Mouse (Mus musculus) neural tube, embryonic 12.5 days (tissue): Measurements from ENCODE around the gene Plcb1. TPM values are rescaled to one million over a fixed set of nuclear protein-coding genes. Genes with fewer than 3 reads are reported as not detected.

Experiments used
- ATAC-seq: fragments of 200-750 bp; cut with Nextera tagmentation; 2 replicates; pipeline ENCODE4 v1.8.0; 2017; ENCODE audit warnings: low read depth, mild to moderate bottlenecking, moderate TSS enrichment, moderate library complexity; ENCODE audit not compliant: low FRiP score
- H3K27ac ChIP-seq: fragments of 300-500 bp; sonication (generic); 2 replicates; pipeline ENCODE4 v1.5.1; 2016
- H3K27me3 ChIP-seq: fragments of 300-500 bp; sonication (generic); replicated peaks from 2 replicates; pipeline ENCODE4 v1.6.1; 2016; ENCODE audit warnings: mild to moderate bottlenecking
- H3K36me3 ChIP-seq: fragments of 300-500 bp; sonication (generic); 2 replicates; pipeline ENCODE4 v1.6.1; 2016; ENCODE audit warnings: mild to moderate bottlenecking
- H3K4me1 ChIP-seq: fragments of 300-500 bp; sonication (generic); 2 replicates; pipeline ENCODE4 v1.6.1; 2016
- H3K4me2 ChIP-seq: fragments of 300-500 bp; sonication (generic); replicated peaks from 2 replicates; pipeline ENCODE4 v1.6.1; 2016; ENCODE audit warnings: mild to moderate bottlenecking
- H3K4me3 ChIP-seq: fragments of 300-500 bp; sonication (generic); 2 replicates; pipeline ENCODE4 v1.5.1; 2016
- H3K9ac ChIP-seq: fragments of 300-500 bp; sonication (generic); 2 replicates; pipeline ENCODE4 v1.6.1; 2016; ENCODE audit warnings: mild to moderate bottlenecking
- H3K9me3 ChIP-seq: fragments of 300-500 bp; sonication (generic); 2 replicates; pipeline ENCODE4 v1.6.1; 2016; ENCODE audit warnings: mild to moderate bottlenecking
- WGBS: fragments of 180-500 bp; shearing (Covaris S2); methylation state at CpG from one replicate; pipeline ENCODE4 v1.1.7; 2016; 5-methylcytosine and 5-hydroxymethylcytosine counted together
- polyA plus RNA-seq: library from polyadenylated mRNA; unstranded; fragments of >200 nt; fragmentation: Nextera tagmentation; extraction: Ambion mirVana; gene quantifications from 2 replicates; pipeline ENCODE4 v1.2.1, GENCODE M21; 2016

Gene Plcb1
- polyA plus RNA-seq, 1 experiment from 2014 or later: 29.0 TPM

DNA sequence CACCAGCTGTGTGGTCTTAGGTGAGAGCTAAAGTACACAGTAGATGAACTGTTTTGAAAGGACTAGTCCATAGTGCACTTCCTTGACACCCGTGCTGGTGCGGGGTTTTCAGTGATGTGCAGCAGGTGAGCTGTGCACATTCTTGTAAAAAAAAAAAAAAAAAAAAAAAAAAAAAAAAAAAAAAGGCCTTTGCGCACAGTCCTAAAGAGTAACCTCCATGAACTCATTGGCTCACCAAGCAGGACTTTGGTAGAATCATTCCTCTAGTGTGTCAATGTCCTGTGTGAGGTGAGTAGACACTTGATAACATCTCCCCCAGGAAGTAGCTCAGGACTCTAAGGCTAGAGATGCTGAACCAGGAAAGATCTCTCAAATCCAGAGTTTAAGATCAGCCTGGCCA lies 653.2 kb downstream of the Plcb1 start:
- WGBS: 87% methylated on average over 3 of the region's 3 CpGs

GRCm38 (mm10) chr2:135439546-135440517 lies 654.0 kb downstream of the Plcb1 start:
- Histone ChIP-seq H3K4me2 (peak overlapping the region; percentile 39), H3K27me3 (no peaks in the 10 kb centered on the region), H3K4me3 (no peak overlapping the region), H3K36me3 (no peaks in the 10 kb centered on the region), H3K4me1 (peaks cover 5% of the 10 kb centered on the region), H3K27ac (no peak overlapping the region), H3K9ac (no peak overlapping the region), H3K9me3 (no peaks in the 10 kb centered on the region)
- 15% methylated on average over 7 of the region's 7 CpGs for WGBS
- peak; percentile 86 for ATAC-seq

More for the DNA sequence above, 653.2 kb downstream of the Plcb1 start:
- Histone ChIP-seq H3K4me2 (no peak overlapping the region), H3K27me3 (no peaks in the 10 kb centered on the region), H3K36me3 (no peaks in the 10 kb centered on the region), H3K4me3 (no peak overlapping the region), H3K9me3 (no peaks in the 10 kb centered on the region), H3K9ac (no peak overlapping the region), H3K27ac (no peak overlapping the region), H3K4me1 (peaks cover 5% of the 10 kb centered on the region)
- peak; percentile 30; the same call in 1 of the 2 replicates for ATAC-seq

- no peaks in the 10 kb centered on the region for H3K9me3 ChIP-seq
- H3K4me3 ChIP-seq: no peak overlapping the region
- WGBS: 93% methylated on average over 1 of the region's 1 CpGs
- H3K4me1 ChIP-seq: no peaks in the 10 kb centered on the region
- H3K27ac ChIP-seq: no peak overlapping the region
- no peak for ATAC-seq
- no peaks in the 10 kb centered on the region for H3K36me3 ChIP-seq
- H3K27me3 ChIP-seq: no peaks in the 10 kb centered on the region
- H3K4me2 ChIP-seq: no peak overlapping the region
- H3K9ac ChIP-seq: no peak overlapping the region
These were observed 667.7 kb downstream of the Plcb1 start for GRCm38 (mm10) chr2:135453581-135453980.

GRCm38 (mm10) chr2:135454015-135454414 lies 668.1 kb downstream of the Plcb1 start:
- Histone ChIP-seq H3K4me1 (no peaks in the 10 kb centered on the region), H3K27ac (no peak overlapping the region), H3K4me2 (no peak overlapping the region), H3K9me3 (no peaks in the 10 kb centered on the region), H3K4me3 (no peak overlapping the region), H3K9ac (no peak overlapping the region), H3K36me3 (no peaks in the 10 kb centered on the region), H3K27me3 (no peaks in the 10 kb centered on the region)
- ATAC-seq: no peak
- 86% methylated on average over 2 of the region's 2 CpGs for WGBS

- Histone ChIP-seq H3K36me3 (no peaks in the 10 kb centered on the region), H3K27ac (no peak overlapping the region), H3K9me3 (no peaks in the 10 kb centered on the region), H3K4me2 (no peak overlapping the region), H3K9ac (no peak overlapping the region), H3K4me3 (no peak overlapping the region), H3K27me3 (no peaks in the 10 kb centered on the region), H3K4me1 (no peaks in the 10 kb centered on the region)
- no peak for ATAC-seq
- WGBS: 56% methylated on average over 1 of the region's 1 CpGs
These were observed 668.6 kb downstream of the Plcb1 start for GRCm38 (mm10) chr2:135454455-135454854.

DNA sequence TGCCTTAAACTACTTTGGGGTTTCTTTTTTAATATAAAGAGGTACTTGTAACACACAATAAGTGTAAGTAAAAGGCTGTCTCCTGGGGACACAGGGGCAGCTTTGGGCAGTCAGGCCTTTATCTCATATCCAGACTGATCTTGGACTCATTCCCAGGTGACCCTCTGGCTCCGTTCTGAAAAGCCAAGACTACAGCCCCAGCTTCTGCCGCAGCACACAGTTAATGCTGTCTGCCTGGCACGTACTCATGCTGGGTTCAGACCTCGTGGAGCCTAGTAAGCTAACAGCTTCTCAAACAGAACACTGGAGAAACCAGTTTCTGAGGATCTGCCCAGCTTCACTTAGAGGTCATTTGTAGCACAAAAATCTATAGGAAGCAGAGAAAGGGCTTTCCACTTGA lies 682.0 kb downstream of the Plcb1 start:
- Histone ChIP-seq H3K4me1 (no peaks in the 10 kb centered on the region), H3K27me3 (no peaks in the 10 kb centered on the region), H3K9ac (no peak overlapping the region), H3K4me3 (no peak overlapping the region), H3K27ac (no peak overlapping the region), H3K4me2 (no peak overlapping the region), H3K36me3 (no peaks in the 10 kb centered on the region), H3K9me3 (no peaks in the 10 kb centered on the region)
- 78% methylated on average over 4 of the region's 4 CpGs for WGBS
- no peak for ATAC-seq

GRCm38 (mm10) chr2:135474107-135474506 lies 688.2 kb downstream of the Plcb1 start:
- WGBS: 85% methylated on average over 4 of the region's 4 CpGs
- H3K36me3 ChIP-seq: no peaks in the 10 kb centered on the region
- H3K9ac ChIP-seq: no peak overlapping the region
- no peaks in the 10 kb centered on the region for H3K27me3 ChIP-seq
- no peaks in the 10 kb centered on the region for H3K4me1 ChIP-seq
- H3K9me3 ChIP-seq: no peaks in the 10 kb centered on the region
- no peak for ATAC-seq
- H3K4me3 ChIP-seq: no peak overlapping the region
- H3K4me2 ChIP-seq: no peak overlapping the region
- no peak overlapping the region for H3K27ac ChIP-seq

DNA sequence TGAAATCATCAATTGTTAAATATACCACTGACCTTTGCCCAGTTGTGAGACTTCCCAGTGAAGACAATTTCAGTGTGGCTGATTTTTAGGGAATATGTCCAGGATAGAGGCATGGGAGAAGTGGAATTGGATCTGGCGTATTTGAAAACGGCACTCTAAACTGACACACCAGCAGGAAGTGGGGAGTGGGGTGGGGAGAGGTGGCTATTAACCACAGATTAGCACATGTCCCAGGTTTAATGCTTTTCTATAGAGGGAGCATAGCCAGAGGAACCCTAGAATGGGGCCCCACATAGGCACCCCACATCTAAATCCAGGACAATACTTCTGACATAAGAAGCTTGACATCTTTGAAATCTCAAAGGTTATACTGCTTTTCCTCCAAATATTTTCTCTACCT lies 699.4 kb downstream of the Plcb1 start:
- Histone ChIP-seq H3K27me3 (no peaks in the 10 kb centered on the region), H3K27ac (no peak overlapping the region), H3K4me2 (no peak overlapping the region), H3K4me3 (no peak overlapping the region), H3K9me3 (no peaks in the 10 kb centered on the region), H3K9ac (no peak overlapping the region), H3K36me3 (no peaks in the 10 kb centered on the region), H3K4me1 (no peaks in the 10 kb centered on the region)
- WGBS: 79% methylated on average over 2 of the region's 2 CpGs
- no peak for ATAC-seq

DNA sequence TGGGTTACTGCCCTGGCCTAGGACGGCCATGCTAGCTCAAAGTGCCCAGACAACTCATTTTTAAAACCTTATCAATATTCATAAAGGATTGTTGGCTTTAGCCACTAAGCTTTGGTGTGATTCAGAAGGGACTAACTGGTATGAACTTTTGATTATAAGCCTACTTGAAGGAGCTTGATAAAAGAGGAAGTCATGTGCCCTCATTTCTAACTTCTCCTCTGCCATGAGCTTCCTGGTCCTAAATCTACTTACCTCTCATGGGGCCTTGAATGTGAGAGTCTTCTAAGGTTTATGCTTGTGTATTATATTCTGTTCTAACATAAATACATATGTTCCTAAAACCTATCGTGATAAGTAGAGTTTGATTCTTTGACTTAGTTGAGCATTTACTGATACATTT lies 702.4 kb downstream of the Plcb1 start:
- Histone ChIP-seq H3K27ac (no peak overlapping the region), H3K9me3 (no peaks in the 10 kb centered on the region), H3K9ac (no peak overlapping the region), H3K4me3 (no peak overlapping the region), H3K36me3 (no peaks in the 10 kb centered on the region), H3K4me1 (no peaks in the 10 kb centered on the region), H3K27me3 (no peaks in the 10 kb centered on the region), H3K4me2 (no peak overlapping the region)
- WGBS: 81% methylated on average over 2 of the region's 2 CpGs
- ATAC-seq: no peak

DNA sequence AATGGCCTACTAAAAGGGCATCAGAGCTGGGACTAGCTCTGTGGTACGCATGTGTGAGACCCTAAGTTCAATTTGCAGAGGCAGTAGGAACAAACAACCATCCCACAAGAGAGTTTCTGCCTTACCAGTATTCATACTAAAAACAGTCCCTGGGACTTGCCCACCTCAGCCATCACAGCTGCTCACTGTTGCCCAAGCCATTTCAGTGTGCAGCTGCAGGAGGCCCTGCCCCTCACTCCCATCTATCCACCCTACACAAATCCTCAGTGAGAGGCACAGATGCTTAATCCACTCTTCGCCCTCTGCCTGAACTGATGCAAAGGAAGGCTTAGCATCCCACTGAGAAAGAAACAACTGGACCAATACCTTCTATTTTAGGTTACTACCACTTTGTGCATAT lies 703.3 kb downstream of the Plcb1 start:
- Histone ChIP-seq H3K9me3 (no peaks in the 10 kb centered on the region), H3K9ac (no peak overlapping the region), H3K36me3 (no peaks in the 10 kb centered on the region), H3K4me2 (no peak overlapping the region), H3K4me1 (no peaks in the 10 kb centered on the region), H3K27ac (no peak overlapping the region), H3K27me3 (no peaks in the 10 kb centered on the region), H3K4me3 (no peak overlapping the region)
- WGBS: 80% methylated on average over 2 of the region's 2 CpGs
- no peak for ATAC-seq

DNA sequence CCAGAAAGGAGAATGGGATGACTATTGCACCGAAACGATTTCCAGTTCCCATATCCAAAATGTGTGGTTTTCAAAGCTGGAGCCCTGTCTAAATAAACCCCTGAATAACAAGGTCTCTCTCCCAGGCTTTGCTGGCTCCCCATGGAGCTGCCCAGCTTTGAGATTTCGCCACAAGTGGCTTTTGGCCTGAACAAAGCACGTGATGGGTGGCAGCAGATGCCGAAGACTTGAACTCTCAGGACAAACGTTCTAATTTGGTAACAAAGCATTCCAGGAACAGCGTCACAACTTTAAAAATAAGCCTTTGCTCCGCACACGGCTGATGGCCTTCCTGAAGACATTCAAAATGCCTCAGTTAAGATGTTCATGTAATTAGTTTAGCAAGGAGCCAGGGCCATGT lies 706.9 kb downstream of the Plcb1 start:
- H3K4me2 ChIP-seq: no peak overlapping the region
- H3K9ac ChIP-seq: no peak overlapping the region
- H3K36me3 ChIP-seq: no peaks in the 10 kb centered on the region
- no peaks in the 10 kb centered on the region for H3K4me1 ChIP-seq
- H3K27me3 ChIP-seq: no peaks in the 10 kb centered on the region
- no peak overlapping the region for H3K4me3 ChIP-seq
- 72% methylated on average over 9 of the region's 9 CpGs for WGBS
- H3K27ac ChIP-seq: no peak overlapping the region
- no peak for ATAC-seq
- no peaks in the 10 kb centered on the region for H3K9me3 ChIP-seq

DNA sequence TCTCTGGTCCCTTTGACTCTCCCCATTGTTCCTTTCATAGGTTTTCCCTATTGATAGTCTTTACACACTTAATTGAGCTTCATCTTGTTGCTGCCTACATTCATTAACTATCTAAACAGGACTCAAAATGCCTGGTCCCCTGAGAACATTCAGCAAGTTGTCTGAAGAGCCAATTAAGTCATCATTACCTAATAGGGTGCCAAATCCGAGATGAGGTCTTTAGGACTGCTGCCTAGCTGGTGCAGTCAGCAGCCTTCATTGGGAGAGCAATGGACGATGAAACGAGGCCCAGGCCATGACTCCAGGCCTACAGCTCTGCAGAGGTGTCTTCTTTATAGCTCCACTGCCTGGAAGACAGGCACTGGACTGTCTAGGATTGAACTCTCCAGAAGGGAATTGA lies 710.7 kb downstream of the Plcb1 start:
- Histone ChIP-seq H3K4me3 (no peak overlapping the region), H3K27ac (no peak overlapping the region), H3K9me3 (no peaks in the 10 kb centered on the region), H3K36me3 (no peaks in the 10 kb centered on the region), H3K27me3 (no peaks in the 10 kb centered on the region), H3K9ac (no peak overlapping the region), H3K4me2 (no peak overlapping the region), H3K4me1 (no peaks in the 10 kb centered on the region)
- 24% methylated on average over 3 of the region's 3 CpGs for WGBS
- no peak for ATAC-seq

DNA sequence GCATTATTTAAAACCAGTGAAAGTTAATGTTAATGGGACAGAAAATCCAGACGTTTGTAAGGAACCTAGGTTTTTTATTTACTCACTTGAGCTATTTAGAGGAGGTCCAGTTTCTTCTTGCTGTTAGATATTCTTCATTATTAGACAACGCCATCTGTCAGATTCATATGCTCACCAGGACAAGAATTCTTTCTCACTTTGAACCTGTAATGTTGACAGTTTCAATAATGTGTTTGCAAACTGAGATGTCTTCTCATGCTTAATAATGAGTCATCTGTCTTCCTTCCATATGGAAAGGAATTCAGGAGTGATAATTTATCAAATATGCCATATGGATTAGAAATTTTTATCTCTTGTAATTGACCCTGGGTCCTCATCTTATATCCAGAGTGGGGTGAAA lies 711.4 kb downstream of the Plcb1 start:
- Histone ChIP-seq H3K36me3 (no peaks in the 10 kb centered on the region), H3K4me2 (no peak overlapping the region), H3K4me3 (no peak overlapping the region), H3K9ac (no peak overlapping the region), H3K4me1 (no peaks in the 10 kb centered on the region), H3K27me3 (no peaks in the 10 kb centered on the region), H3K27ac (no peak overlapping the region), H3K9me3 (no peaks in the 10 kb centered on the region)
- WGBS: 69% methylated on average over 2 of the region's 2 CpGs
- ATAC-seq: no peak
